Mouse (Mus musculus) thymus, adult 2 months (tissue): ENCODE measurements at regions not wholly inside any gene's neighbourhood (a gene's known extent, or its start where the extent isn't known, plus 50 kb on each side); places are given as distances from the start of the nearest gene placed in this dataset.

Experiments
- DNase-seq: peaks from one replicate; pipeline ENCODE4 v3.0.0; 2021
- H3K27ac ChIP-seq: fragments of 200-500 bp; 2 replicates; pipeline ENCODE4 v1.5.1; 2012; ENCODE audit warnings: low read length, control low read depth; ENCODE audit not compliant: control insufficient read depth, insufficient read depth
- H3K27me3 ChIP-seq: fragments of 200-500 bp; 2 replicates; pipeline ENCODE4 v1.6.1; 2012; ENCODE audit warnings: mild to moderate bottlenecking, low read length, moderate library complexity, mixed read lengths; ENCODE audit not compliant: control insufficient read depth, insufficient read depth
- H3K36me3 ChIP-seq: fragments of 200-500 bp; 2 replicates; pipeline ENCODE4 v1.6.1; 2012; ENCODE audit warnings: mild to moderate bottlenecking, low read length, moderate library complexity; ENCODE audit not compliant: control insufficient read depth, insufficient read depth
- H3K4me1 ChIP-seq: fragments of 200-500 bp; replicated peaks from 2 replicates; pipeline ENCODE4 v1.6.1; 2012; ENCODE audit warnings: low read length; ENCODE audit not compliant: control insufficient read depth, insufficient read depth
- H3K4me3 ChIP-seq: fragments of 200-500 bp; 2 replicates; pipeline ENCODE4 v1.5.1; 2012; ENCODE audit warnings: mild to moderate bottlenecking, low read length, control low read depth, moderate library complexity; ENCODE audit not compliant: control insufficient read depth, insufficient read depth
- CTCF ChIP-seq: fragments of 200-500 bp; IDR thresholded peaks from 2 replicates; pipeline ENCODE4 v1.5.1; 2012; ENCODE audit warnings: mild to moderate bottlenecking, control low read depth, low read length, moderate library complexity, borderline replicate concordance; ENCODE audit not compliant: control insufficient read depth, poor library complexity, insufficient read depth; ENCODE audit errors: extremely low read depth
- POLR2A ChIP-seq: fragments of 200-500 bp; IDR thresholded peaks from 2 replicates; pipeline ENCODE4 v1.6.1; 2012; ENCODE audit warnings: mild to moderate bottlenecking, low read length, control low read depth, moderate library complexity; ENCODE audit not compliant: control insufficient read depth, poor library complexity, insufficient read depth; ENCODE audit errors: extremely low read depth
- WGBS: fragments of 180-500 bp; shearing (Covaris S2); methylation state at CpG from one replicate; pipeline ENCODE4 v1.1.7; 2018; 5-methylcytosine and 5-hydroxymethylcytosine counted together

DNA sequence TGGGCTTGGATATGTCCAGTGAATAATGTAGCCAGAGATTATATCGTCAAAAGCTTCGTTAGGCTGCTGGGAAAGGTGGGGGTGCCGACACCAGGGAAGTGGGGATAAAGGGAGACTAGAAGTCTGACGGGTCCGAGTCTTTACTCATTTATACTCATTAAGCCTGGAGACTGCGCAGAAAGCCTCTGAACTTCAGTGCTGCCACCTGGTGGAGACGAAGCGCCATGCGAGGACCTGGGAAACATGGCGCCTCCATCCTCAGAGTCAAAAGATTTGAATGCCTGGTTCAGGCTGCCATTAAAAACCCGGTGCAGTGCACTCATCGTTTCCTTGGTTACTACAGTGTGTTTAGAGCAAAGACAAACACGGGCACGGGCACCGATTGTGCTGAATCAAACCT is 337.2 kb downstream of the Hlx start:
- 55% methylated on average over 15 of the region's 15 CpGs for WGBS
- H3K27ac ChIP-seq: no peak overlapping the region
- TF ChIP-seq POLR2A (no peak), CTCF (peak; percentile 89)
- DNase-seq: peak; percentile 68
- no peaks in the 10 kb centered on the region for H3K27me3 ChIP-seq
- no peaks in the 10 kb centered on the region for H3K36me3 ChIP-seq
- no peaks in the 10 kb centered on the region for H3K4me1 ChIP-seq
- no peak overlapping the region for H3K4me3 ChIP-seq

DNA sequence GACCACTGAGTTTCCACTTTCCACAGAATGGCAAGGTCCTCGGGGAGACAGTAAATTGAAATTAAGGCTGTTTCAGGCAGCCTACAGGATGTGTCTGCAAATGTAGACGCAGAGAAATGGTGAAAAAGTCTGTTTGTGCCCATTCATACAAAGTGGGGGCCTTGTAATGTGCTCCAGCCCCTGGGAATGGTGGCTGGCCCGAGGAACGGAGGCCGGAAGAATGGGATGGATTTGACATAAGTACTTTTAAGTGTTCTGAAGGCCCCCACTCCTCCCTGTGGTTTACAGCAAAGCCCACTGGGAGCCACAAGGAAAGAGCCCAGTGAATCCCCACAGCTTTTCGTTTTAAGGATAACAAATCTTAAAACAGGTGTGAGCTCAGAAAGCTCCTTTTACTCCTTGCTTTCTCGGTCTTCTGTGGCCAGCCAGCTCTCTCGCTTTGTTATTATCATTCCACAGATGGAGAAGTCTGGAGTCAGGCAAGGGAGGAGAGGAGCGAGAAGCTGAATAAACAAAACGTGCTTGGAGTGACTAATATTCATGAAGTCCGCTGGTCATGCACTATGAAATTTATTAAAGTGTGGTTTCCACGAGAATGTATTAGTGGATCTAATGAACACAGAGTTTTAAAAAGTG is 337.7 kb downstream of the Hlx start:
- Histone ChIP-seq H3K4me1 (no peaks in the 10 kb centered on the region), H3K27me3 (no peaks in the 10 kb centered on the region), H3K27ac (no peak overlapping the region), H3K36me3 (no peaks in the 10 kb centered on the region), H3K4me3 (no peak overlapping the region)
- WGBS: 86% methylated on average over 12 of the region's 12 CpGs
- no peak for TF ChIP-seq CTCF
- TF ChIP-seq POLR2A: no peak
- no peak for DNase-seq

DNA sequence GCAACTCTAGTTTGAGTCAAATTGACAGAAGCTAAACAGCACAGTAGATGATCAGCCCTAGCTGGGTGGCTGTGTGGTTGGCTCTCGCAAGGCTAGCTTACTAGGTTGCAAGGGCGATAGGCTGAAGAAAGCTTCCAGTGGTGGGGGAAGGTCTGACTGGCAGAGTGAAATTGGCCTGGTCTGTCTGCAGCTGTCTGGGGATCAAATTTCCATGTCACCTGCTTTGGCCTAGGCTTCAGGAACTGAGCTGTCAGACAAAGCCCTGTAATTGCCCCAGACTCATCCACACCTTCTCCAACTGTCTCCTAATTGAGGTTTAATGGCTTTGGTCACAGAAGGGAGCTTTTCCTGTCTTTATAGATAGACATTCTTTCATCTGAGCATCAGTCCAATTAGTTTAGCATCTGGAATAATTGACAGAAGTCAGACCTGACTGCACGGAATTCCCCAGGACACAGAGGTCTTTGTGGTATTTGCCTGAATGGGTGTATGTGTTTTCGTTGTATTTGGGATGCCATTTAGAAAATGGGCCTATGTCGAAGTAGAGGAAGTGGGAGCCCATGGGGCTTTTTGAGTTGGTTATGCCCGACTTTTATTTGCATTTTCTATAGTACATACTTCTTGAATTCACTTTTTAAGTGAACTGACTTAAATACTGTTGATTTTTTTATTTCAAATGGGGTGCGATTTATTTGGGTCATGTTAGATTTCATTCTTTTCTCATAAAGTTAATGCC is 348.2 kb downstream of the Hlx start:
- TF ChIP-seq POLR2A (no peak), CTCF (no peak)
- Histone ChIP-seq H3K36me3 (no peaks in the 10 kb centered on the region), H3K4me1 (0 out of 2 replicates have a peak, but pooled peaks cover 5% of the 10 kb centered on the region), H3K27me3 (no peaks in the 10 kb centered on the region), H3K27ac (no peak overlapping the region), H3K4me3 (no peak overlapping the region)
- DNase-seq: no peak
- WGBS: 93% methylated on average over 7 of the region's 7 CpGs

DNA sequence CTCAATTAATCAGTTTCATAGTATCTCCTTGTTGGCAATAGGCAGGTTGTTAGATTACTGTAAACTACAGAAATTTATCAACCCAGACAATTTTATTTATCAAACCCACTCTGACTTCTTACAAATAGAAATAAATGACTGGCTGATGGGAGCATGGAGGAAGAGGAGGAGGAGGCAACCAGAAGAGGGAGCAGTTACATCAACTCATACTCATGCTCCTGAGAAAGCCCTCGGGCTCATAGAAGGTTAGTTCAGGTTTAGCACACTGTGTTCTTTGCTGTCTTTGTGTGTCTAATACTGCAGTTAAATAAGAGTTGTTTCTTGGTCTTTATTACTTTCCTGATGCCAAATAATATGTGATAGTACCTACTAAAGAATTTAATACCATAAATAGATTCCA is 344.6 kb upstream of the 1700056E22Rik start:
- no peak overlapping the region for H3K4me3 ChIP-seq

DNA sequence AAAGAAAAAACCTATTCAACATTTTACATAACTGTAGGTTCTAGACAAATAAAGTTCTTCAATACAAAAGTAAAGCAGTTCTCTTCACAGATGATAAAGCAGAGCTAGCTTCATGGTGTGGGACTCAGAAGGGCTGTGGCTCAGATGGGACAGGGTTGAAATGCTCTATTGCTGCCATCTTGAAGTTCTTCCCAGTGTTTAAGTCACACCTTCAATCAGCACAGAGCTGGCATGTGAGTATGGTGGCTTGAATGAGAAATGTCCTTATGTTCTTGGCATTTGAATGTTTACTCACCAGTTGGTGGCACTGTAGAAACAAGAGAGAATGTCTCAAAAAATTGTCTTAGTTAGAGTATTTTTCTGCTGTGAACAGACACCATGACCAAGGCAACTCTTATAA is 330.9 kb upstream of the 1700056E22Rik start:
- Histone ChIP-seq H3K27ac (no peak overlapping the region), H3K27me3 (no peaks in the 10 kb centered on the region), H3K4me3 (no peak overlapping the region), H3K4me1 (no peaks in the 10 kb centered on the region), H3K36me3 (no peaks in the 10 kb centered on the region)
- TF ChIP-seq POLR2A (no peak), CTCF (no peak)
- DNase-seq: no peak

More for the DNA sequence above, 344.6 kb upstream of the 1700056E22Rik start:
- 21% methylated on average over 1 of the region's 1 CpGs for WGBS
- DNase-seq: no peak
- Histone ChIP-seq H3K27ac (no peak overlapping the region), H3K27me3 (no peaks in the 10 kb centered on the region), H3K36me3 (no peaks in the 10 kb centered on the region), H3K4me1 (no peaks in the 10 kb centered on the region)
- TF ChIP-seq POLR2A: no peak
- TF ChIP-seq CTCF: no peak

DNA sequence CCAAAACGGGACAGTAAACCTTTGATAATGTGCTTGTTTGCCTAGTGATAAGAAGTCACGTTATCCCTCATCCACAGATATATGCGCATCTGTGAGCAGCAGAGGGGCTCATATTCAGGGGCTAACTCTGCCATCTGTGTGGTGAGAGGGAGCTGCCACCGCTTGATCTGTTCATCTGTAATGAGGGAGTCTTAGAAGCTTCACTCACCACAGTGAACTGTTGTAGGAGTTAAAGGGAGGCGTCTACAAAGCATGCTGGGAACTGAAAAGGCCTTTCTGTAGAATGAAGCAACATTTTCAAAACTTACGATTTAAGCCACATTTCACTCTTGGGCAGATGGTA is 324.1 kb upstream of the 1700056E22Rik start:
- 88% methylated on average over 6 of the region's 6 CpGs for WGBS
- Histone ChIP-seq H3K4me1 (no peaks in the 10 kb centered on the region), H3K27ac (no peak overlapping the region), H3K27me3 (no peaks in the 10 kb centered on the region), H3K36me3 (no peaks in the 10 kb centered on the region), H3K4me3 (no peak overlapping the region)
- TF ChIP-seq CTCF (no peak), POLR2A (no peak)
- no peak for DNase-seq

DNA sequence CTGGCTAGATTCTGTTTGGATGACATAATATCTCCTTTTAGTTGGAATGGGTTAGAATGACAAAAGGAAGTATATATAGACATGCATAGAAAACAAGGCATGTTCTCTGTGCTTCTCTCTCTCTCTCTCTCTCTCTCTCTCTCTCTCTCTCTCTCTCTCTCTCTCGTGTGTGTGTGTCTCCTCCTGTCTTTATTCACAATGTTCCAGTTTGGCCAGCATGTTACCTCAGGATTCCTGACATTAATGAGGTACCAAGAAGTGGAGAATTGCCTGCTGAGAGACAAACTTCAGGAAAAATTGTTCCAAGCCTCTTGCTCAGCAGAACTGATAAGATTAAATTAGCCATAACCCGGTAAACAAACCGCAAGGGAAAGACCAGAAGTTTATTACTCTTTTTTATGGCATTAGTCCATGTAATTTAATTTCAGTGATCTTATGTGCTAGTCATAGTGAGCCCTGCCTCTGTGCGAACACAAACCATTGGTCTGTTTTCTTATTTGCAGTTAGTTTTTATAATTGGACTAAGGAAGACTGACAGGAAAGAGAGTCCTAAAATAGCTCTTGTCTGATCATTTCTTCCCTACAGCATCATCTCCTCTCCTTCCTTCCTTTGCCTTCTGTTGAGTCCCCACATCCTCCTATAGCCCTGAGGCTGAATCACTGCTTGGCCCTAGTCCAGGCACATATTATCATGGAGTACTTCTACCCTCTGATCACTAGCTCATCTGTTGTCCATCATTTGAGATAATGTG is 323.5 kb upstream of the 1700056E22Rik start:
- H3K36me3 ChIP-seq: no peaks in the 10 kb centered on the region
- 56% methylated on average over 4 of the region's 4 CpGs for WGBS

More for the DNA sequence above, 323.5 kb upstream of the 1700056E22Rik start:
- TF ChIP-seq POLR2A (no peak), CTCF (no peak)
- Histone ChIP-seq H3K4me3 (no peak overlapping the region), H3K27ac (no peak overlapping the region), H3K4me1 (no peaks in the 10 kb centered on the region), H3K27me3 (no peaks in the 10 kb centered on the region)
- DNase-seq: no peak
